Comparison of ENCODE assay signal across 15 mouse cellular contexts in genomic region chr1:156963871-156964585, GRCm38 (mm10). TPM values are rescaled to one million over a fixed set of nuclear protein-coding genes. Genes with fewer than 3 reads are reported as not detected.
DNase-seq lines count a peak whose midpoint lies in the region; ATAC-seq and TF ChIP-seq lines count a peak whose summit lies in the region.
"Had no signal": no experiment of that assay in that cellular context is flagged by ENCODE, and none has a peak within 500 bp of the region (broad histone marks: within the 10 kb centered on the region; RNA-seq: fewer than 3 reads in every experiment).

No protein-coding gene starts in this region.

- TF ChIP-seq POLR2A in limb, embryonic 14.5 days (IDR thresholded peaks at IDR 0.05; ENCODE audit: borderline replicate concordance, extremely low read depth, insufficient read depth, insufficient read length), result no peak

- WGBS in embryonic facial prominence, embryonic 10.5 days, result 35% methylated on average over 7 of the region's 7 CpGs
- WGBS in limb, embryonic 14.5 days, result 11% methylated on average over 7 of the region's 7 CpGs

- peak; percentile 42 to 46 for DNase-seq in cerebellum, postnatal 10 days
- DNase-seq in cerebellum, postnatal 36 days, result no peak
- peak; percentile 23 for DNase-seq in layer of hippocampus, adult 9-11 months
- no peak for DNase-seq in layer of hippocampus, postnatal 25 days (ENCODE audit: extremely low spot score in 1 of 2, low spot score in 1 of 2)
- DNase-seq in embryonic facial prominence, embryonic 10.5 days (ENCODE audit: low spot score), result peak; percentile 17
- DNase-seq in limb, embryonic 14.5 days (ENCODE audit: low spot score), result no peak
- DNase-seq in gastrocnemius, adult 18-20 months (ENCODE audit: low spot score), result no peak
- DNase-seq in spleen, adult 18-20 months, result no peak
- DNase-seq: liver, embryonic 13.5 days; right cerebral cortex, postnatal 14 days had no signal

- peaks cover 24% of the 10 kb centered on the region for H3K4me1 ChIP-seq in embryonic facial prominence, embryonic 10.5 days
- H3K4me1 ChIP-seq in limb, embryonic 14.5 days (ENCODE audit: control insufficient read depth, insufficient read depth, low read length), result peaks cover 10% of the 10 kb centered on the region; the same call in 1 of the 2 replicates
- H3K4me1 ChIP-seq: intestine, embryonic 15.5 days had no signal

- H3K9me3 ChIP-seq in embryonic facial prominence, embryonic 10.5 days, result no peaks in the 10 kb centered on the region
- no peaks in the 10 kb centered on the region for H3K9me3 ChIP-seq in limb, embryonic 14.5 days (ENCODE audit: control insufficient read depth, low read length)
- H3K9me3 ChIP-seq: embryonic facial prominence, embryonic 13.5 days; heart, embryonic 13.5 days; intestine, embryonic 15.5 days; liver, embryonic 13.5 days had no signal

- no peak overlapping the region for H3K4me3 ChIP-seq in embryonic facial prominence, embryonic 10.5 days
- no peak overlapping the region for H3K4me3 ChIP-seq in limb, embryonic 14.5 days (replicated peaks; ENCODE audit: low read length)
- H3K4me3 ChIP-seq: embryonic facial prominence, embryonic 13.5 days; heart, embryonic 13.5 days; intestine, embryonic 15.5 days; liver, embryonic 13.5 days had no signal

- H3K9ac ChIP-seq in limb, embryonic 14.5 days (ENCODE audit: low read depth, low read length, severe bottlenecking), result no peak overlapping the region
- H3K9ac ChIP-seq: embryonic facial prominence, embryonic 13.5 days; heart, embryonic 13.5 days; intestine, embryonic 15.5 days; liver, embryonic 13.5 days had no signal

- H3K27me3 ChIP-seq in embryonic facial prominence, embryonic 10.5 days (replicated peaks; ENCODE audit: low read depth, poor library complexity, severe bottlenecking), result no peaks in the 10 kb centered on the region
- no peaks in the 10 kb centered on the region; the same call in 1 of the 2 replicates for H3K27me3 ChIP-seq in limb, embryonic 14.5 days (ENCODE audit: control insufficient read depth, insufficient read depth, low read length)
- H3K27me3 ChIP-seq: embryonic facial prominence, embryonic 13.5 days; heart, embryonic 13.5 days; intestine, embryonic 15.5 days; liver, embryonic 13.5 days had no signal

- H3K4me2 ChIP-seq in limb, embryonic 14.5 days (replicated peaks; ENCODE audit: low read depth, low read length, severe bottlenecking), result no peak overlapping the region
- H3K4me2 ChIP-seq: embryonic facial prominence, embryonic 13.5 days; heart, embryonic 13.5 days; intestine, embryonic 15.5 days; liver, embryonic 13.5 days had no signal

- no peak overlapping the region for H3K27ac ChIP-seq in embryonic facial prominence, embryonic 10.5 days (replicated peaks)
- H3K27ac ChIP-seq in limb, embryonic 14.5 days (replicated peaks; ENCODE audit: low read depth, low read length), result no peak overlapping the region
- H3K27ac ChIP-seq: embryonic facial prominence, embryonic 13.5 days; heart, embryonic 13.5 days; intestine, embryonic 15.5 days; liver, embryonic 13.5 days; macrophage; stomach, postnatal 0 days had no signal

- H3K36me3 ChIP-seq in embryonic facial prominence, embryonic 10.5 days (replicated peaks), result no peaks in the 10 kb centered on the region
- no peaks in the 10 kb centered on the region for H3K36me3 ChIP-seq in limb, embryonic 14.5 days (ENCODE audit: control insufficient read depth, insufficient read depth, low read length)
- H3K36me3 ChIP-seq: embryonic facial prominence, embryonic 13.5 days; heart, embryonic 13.5 days; intestine, embryonic 15.5 days; liver, embryonic 13.5 days had no signal

- peak; percentile 84; the same call in 1 of the 2 replicates for ATAC-seq in limb, embryonic 14.5 days (ENCODE audit: low FRiP score, low read depth)
- ATAC-seq: intestine, embryonic 15.5 days had no signal

RNA-seq across cellular contexts. Expression of gene Ralgps2, which starts 24.6 kb away (rescaled TPM):
- total RNA-seq in layer of hippocampus, postnatal 25 days (2021), result 10 to 100 TPM; 64.5 to 69.2 TPM
- 84.0 and 90.1 TPM in 2 replicates for polyA plus RNA-seq in embryonic facial prominence, embryonic 10.5 days (2016; fragmentation: Nextera tagmentation; extraction: Ambion mirVana)
- 20.9 and 33.6 TPM in 2 replicates for polyA plus RNA-seq in limb, embryonic 14.5 days (2012; rRNA removed)
- 63.7 and 73.8 TPM in 2 replicates for polyA plus RNA-seq in limb, embryonic 14.5 days (2014; fragmentation: Nextera tagmentation; extraction: Ambion mirVana)
- 1 to 10 TPM in 1 of 2 experiments, under 1 TPM in 1; 0.57 to 2.0 TPM for total RNA-seq in gastrocnemius, adult 18-20 months (2021)

Comparison
In these comparisons a context has a peak if more than half of its experiments do, and no peak if none do; other contexts are left out.
1. DNase-seq: peak in cerebellum, postnatal 10 days (2 of 2), layer of hippocampus, adult 9-11 months (single experiment) and embryonic facial prominence, embryonic 10.5 days (single experiment); none in cerebellum, postnatal 36 days (0 of 2), layer of hippocampus, postnatal 25 days (0 of 2), limb, embryonic 14.5 days (single experiment), gastrocnemius, adult 18-20 months (single experiment) and spleen, adult 18-20 months (0 of 2).
2. RNA of gene Ralgps2, which starts 24.6 kb away (total RNA-seq): 64.5 to 69.2 TPM in layer of hippocampus, postnatal 25 days; 0.57 to 2.0 TPM in gastrocnemius, adult 18-20 months; every median in the first group is over 10 times any median in the second.